Mouse (Mus musculus): ENCODE measurements around the gene Ifitm3.
"Not testable (repeated sequence)": the region's sequence is repeated elsewhere in the genome, so short reads cannot be mapped to it uniquely, and the experiment has no call there.

Gene Ifitm3

DNA sequence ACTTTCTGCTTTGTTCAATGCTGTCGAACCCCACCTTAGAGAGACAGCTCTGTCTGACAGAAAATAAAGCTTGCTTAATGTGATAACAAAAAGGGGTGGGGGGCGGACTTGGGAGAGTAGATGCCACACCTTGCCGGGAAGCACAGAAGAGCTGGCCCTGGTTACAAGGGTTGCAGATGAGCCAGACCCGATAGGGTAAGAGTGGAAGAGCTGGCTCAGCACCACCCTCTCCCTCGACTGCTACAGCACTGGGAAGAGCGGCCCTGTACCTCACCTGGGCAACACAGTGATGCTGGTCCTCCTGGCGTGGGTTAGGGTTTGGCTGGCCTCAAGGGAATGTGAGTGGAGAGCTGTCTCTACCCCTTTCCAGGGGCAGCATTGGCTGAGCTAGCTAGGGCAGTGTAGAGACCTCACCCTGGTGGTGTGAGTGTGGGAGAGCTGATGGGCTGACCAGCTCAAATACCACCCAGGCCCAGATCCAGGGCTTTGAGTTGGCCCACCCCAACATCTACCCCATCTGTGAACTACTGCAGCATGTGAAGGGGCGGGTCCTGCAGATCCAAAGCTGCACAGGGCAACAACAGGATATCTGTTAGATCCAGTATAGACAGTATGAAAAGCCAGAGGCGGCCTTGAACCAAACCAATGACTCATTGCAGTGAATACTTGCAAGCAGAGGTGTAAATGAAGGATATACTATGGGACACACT lies 22.0 kb upstream of the Ifitm3 start:
- no peak for DNase-seq (ENCODE audit: low spot score in 2 of 2)

DNA sequence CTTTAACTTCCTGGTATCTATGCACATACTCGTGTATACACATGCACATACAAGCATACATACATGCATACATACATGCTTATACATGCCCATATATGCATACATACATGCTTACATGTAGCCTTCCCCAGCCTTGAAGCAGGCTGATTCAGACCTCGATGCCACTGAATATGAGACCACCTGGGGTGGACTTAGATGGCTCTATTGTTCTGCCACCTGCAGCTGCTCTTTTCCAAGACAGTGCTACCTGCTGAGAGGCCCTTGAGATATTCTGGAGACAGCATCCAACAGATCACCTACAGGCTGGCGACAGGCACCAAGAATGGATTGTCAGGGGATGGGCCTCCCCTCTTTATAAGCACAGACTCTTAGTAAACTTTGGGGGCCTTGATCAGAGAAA lies 19.8 kb upstream of the Ifitm3 start:
- DNase-seq (ENCODE audit: low spot score in 2 of 2): no peak

- no peak for DNase-seq (ENCODE audit: low spot score in 2 of 2)
Observed at GRCm38 (mm10) chr7:141028831-141029230, 18.3 kb upstream of the Ifitm3 start, which contains the start of gene Gm17387. TSS of gene Gm17387 (plus strand) at chr7:141029131.

DNA sequence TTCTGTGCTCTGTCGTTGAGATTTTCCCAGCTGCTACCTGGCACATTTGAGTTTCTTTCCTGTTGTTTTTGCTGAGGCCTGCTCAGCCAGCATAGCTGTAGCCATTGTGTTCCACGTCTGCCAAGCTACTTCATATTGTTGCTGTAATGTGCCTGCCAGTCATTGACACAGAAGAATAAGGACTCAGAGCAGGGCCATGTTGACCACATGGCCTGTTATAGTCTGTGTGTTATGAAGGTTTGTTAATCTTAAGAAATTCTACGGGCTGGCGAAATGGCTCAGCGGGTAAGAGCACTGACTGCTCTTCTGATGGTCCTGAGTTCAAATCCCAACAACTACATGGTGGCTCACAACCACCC lies 16.1 kb upstream of the Ifitm3 start:
- no peak for DNase-seq (ENCODE audit: low spot score in 2 of 2)

- no peak for DNase-seq (ENCODE audit: low spot score in 2 of 2)
Observed at GRCm38 (mm10) chr7:141026097-141026739, 15.6 kb upstream of the Ifitm3 start.

- DNase-seq (ENCODE audit: low spot score in 2 of 2): no peak
Observed at GRCm38 (mm10) chr7:141024865-141025838, 14.6 kb upstream of the Ifitm3 start.

- no peak for DNase-seq (ENCODE audit: low spot score in 2 of 2)
Observed at GRCm38 (mm10) chr7:141021489-141022449, 11.2 kb upstream of the Ifitm3 start.

- DNase-seq (ENCODE audit: low spot score in 2 of 2): no peak
Observed at GRCm38 (mm10) chr7:141019028-141019427, 8.5 kb upstream of the Ifitm3 start.

- DNase-seq (ENCODE audit: low spot score in 2 of 2): not testable (repeated sequence)
Observed at GRCm38 (mm10) chr7:141017824-141018223, 7.3 kb upstream of the Ifitm3 start, which contains the start of gene Ifitm6. TSS of gene Ifitm6 (minus strand) at chr7:141017924.

DNA sequence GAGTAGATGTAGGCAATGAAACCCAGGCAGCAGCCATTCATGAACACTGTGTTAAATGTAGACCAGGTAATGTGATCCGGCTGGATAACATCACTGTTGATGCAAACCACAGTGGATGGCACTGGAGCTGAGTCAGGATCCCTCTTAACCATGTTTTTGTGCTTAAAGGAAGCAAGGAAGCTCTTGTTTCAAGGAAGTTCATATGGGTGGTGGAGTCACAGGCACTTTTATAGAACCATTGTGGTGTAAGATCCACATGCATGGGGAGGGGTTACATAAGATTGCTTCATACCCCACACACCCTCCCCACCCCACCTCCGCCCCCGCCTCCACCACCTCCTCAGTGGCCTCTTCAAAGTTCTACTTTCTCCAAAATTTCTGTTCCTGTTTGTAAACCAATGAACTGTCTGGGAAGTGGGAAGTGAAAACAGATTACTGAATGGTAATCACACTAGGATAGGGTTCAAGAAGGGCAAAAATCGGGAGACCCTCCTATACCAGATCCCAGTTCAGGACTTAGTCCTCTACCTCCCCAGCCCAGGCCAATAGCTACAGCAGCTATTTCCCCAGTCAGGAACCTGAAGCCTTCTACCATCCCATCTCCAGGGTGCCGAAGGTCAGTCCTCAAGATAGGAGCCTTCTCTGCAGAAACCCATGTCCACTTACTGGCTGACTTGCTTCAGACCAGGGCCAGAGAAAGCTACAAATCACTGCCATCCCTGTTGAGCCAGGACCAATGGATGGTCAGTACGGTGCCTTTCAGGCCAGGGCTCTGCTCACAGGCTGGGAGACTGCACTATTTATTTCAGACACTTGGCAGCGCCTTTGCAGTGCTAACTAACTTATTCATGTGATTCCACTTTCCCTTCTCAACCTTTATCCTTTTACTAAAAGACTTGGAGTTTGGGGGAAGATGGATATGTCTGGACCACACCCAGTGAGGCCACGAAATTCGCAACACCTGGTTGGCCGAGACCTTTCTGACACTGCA lies 6.4 kb upstream of the Ifitm3 start:
- DNase-seq (ENCODE audit: low spot score in 2 of 2): no peak

DNA sequence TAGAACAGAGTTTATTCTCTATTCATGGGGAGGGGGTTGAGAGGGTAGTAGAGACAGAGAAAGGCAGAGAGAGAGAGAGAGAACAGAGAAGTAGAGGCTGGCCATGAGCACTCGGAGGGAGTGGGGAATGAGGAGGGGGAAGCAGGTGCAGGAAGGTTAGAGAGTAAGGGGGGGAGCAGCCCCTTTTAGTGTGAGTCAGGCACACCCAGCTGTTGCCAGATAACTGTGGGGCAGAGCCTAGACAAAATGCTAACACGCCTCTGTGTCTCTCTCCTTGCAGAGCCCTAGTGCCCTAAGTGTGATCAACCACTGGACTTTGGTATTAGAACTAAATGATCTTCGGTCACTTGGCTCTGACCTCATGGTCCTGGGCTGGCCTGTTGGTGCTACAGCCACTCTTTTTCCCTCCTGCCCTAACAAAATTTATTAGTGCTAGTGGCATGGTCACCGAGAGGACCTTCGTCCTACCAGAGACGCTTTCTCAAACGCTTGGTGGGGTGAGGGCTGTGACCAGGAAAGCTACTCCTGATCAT lies 734 bp upstream of the Ifitm3 start:
- no peak for DNase-seq (ENCODE audit: low spot score in 2 of 2)

DNA sequence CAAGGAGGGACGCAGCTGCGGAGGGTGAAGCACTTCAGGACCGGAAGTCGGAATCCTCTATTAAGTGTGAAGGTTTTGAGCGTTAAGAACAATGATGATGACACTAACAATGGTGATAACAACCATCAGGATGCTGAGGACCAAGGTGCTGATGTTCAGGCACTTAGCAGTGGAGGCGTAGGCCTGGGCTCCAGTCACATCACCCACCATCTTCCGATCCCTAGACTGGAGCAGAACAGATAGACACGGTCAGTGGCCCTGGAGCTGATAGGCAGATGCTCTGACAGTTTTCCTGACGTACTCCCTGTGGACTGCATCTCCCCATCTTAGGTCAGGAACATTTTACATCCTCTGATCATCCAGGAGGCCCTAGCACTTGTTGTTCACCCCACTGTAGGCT lies 905 bp downstream of the Ifitm3 start:
- no peak for DNase-seq (ENCODE audit: low spot score in 2 of 2)

GRCm38 (mm10) chr7:141008938-141009660 lies 1.5 kb downstream of the Ifitm3 start:
- DNase-seq (ENCODE audit: low spot score in 2 of 2): peak; percentile 28

DNA sequence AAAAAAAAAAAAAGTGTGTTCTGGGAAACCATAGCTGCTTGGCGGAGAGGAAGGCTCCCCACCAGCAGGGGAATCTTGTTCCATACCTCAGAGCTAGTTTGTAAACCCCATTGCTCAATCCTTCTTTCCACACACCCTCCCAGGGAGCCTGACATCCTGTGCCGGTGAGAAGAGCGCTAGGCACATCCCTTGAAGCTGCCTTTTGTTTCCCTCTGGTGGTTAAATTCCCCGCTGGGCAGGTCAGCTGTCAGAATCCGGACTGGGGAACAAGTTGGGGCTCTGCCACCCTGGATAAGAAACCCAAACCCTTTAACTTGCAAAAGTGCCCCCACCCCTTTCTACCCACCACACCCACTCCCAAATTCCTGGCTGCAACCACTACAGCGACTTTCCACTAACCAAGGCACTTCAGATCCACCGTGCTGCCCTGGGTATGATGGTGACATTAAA lies 2.2 kb downstream of the Ifitm3 start:
- DNase-seq (ENCODE audit: low spot score in 2 of 2): no peak

- DNase-seq (ENCODE audit: low spot score in 2 of 2): peak in 1 of 2 experiments; percentile 23
Observed at GRCm38 (mm10) chr7:141006914-141007313, 3.7 kb downstream of the Ifitm3 start.

GRCm38 (mm10) chr7:141006446-141006845 lies 4.1 kb downstream of the Ifitm3 start:
- no peak for DNase-seq (ENCODE audit: low spot score in 2 of 2)

GRCm38 (mm10) chr7:141003248-141004010 lies 7.1 kb downstream of the Ifitm3 start:
- DNase-seq (ENCODE audit: low spot score in 2 of 2): no peak
